Mouse (Mus musculus) heart, embryonic 11.5 days (tissue): ENCODE measurements around the gene Gm26602. TPM values are rescaled to one million over a fixed set of nuclear protein-coding genes. Genes with fewer than 3 reads are reported as not detected.

ENCODE experiments used
- ATAC-seq: fragments of 200-750 bp; cut with Nextera tagmentation; replicated peaks from 2 replicates; pipeline ENCODE4 v1.8.0; 2017; ENCODE audit warnings: moderate library complexity; ENCODE audit not compliant: insufficient number of reproducible peaks, low FRiP score, low TSS enrichment
- H3K27ac ChIP-seq: fragments of 300-500 bp; sonication (generic); 2 replicates; pipeline ENCODE4 v1.5.1; 2014; ENCODE audit warnings: mild to moderate bottlenecking, low read depth, low read length
- H3K27me3 ChIP-seq: fragments of 300-500 bp; sonication (generic); 2 replicates; pipeline ENCODE4 v1.6.1; 2014; ENCODE audit warnings: mild to moderate bottlenecking, low read length, mixed read lengths; ENCODE audit not compliant: control insufficient read depth, insufficient read depth
- H3K36me3 ChIP-seq: fragments of 300-500 bp; sonication (generic); 2 replicates; pipeline ENCODE4 v1.6.1; 2014; ENCODE audit warnings: mild to moderate bottlenecking, low read length, moderate library complexity, mixed read lengths; ENCODE audit not compliant: control insufficient read depth, insufficient read depth
- H3K4me1 ChIP-seq: fragments of 300-500 bp; sonication (generic); 2 replicates; pipeline ENCODE4 v1.6.1; 2014; ENCODE audit warnings: low read length; ENCODE audit not compliant: control insufficient read depth, insufficient read depth
- H3K4me2 ChIP-seq: fragments of 300-500 bp; sonication (generic); 2 replicates; pipeline ENCODE4 v1.6.1; 2014; ENCODE audit warnings: mild to moderate bottlenecking, moderate library complexity
- H3K4me3 ChIP-seq: fragments of 300-500 bp; sonication (generic); 2 replicates; pipeline ENCODE4 v1.5.1; 2014; ENCODE audit warnings: low read depth, low read length
- H3K9ac ChIP-seq: fragments of 300-500 bp; sonication (generic); 2 replicates; pipeline ENCODE4 v1.6.1; 2014; ENCODE audit warnings: mild to moderate bottlenecking, low read depth, low read length, moderate library complexity
- H3K9me3 ChIP-seq: fragments of 300-500 bp; sonication (generic); replicated peaks from 2 replicates; pipeline ENCODE4 v1.6.1; 2016; ENCODE audit warnings: low read length; ENCODE audit not compliant: control insufficient read depth
- WGBS: fragments of 180-500 bp; shearing (Covaris S2); extraction: QIAGEN DNeasy Blood & Tissue Kit; methylation state at CpG from one replicate; pipeline ENCODE4 v1.1.7; 2014; ENCODE audit not compliant: insufficient replicate concordance; 5-methylcytosine and 5-hydroxymethylcytosine counted together
- polyA plus RNA-seq: library from polyadenylated mRNA; unstranded; fragments of >200 nt; fragmentation: Nextera tagmentation; extraction: Ambion mirVana; gene quantifications from 2 replicates; pipeline ENCODE4 v1.2.1, GENCODE M21; 2014

The Gm26602 gene
- 8.1 TPM in 1 of 2 replicates, not detected in the other for polyA plus RNA-seq

- no peaks in the 10 kb centered on the region for H3K9me3 ChIP-seq
- no peaks in the 10 kb centered on the region for H3K27me3 ChIP-seq
- no peak for ATAC-seq
- H3K27ac ChIP-seq = no peak within 1 kb of the TSS
- no peak within 1 kb of the TSS for H3K4me3 ChIP-seq
- H3K4me1 ChIP-seq = peaks cover 16% of the 10 kb centered on the region
- H3K9ac ChIP-seq = no peak within 1 kb of the TSS
- no peak within 1 kb of the TSS for H3K4me2 ChIP-seq
- peaks cover 7% of the 10 kb centered on the region; the same call in 1 of the 2 replicates for H3K36me3 ChIP-seq
- WGBS = 90% methylated on average over 4 of the region's 4 CpGs
Measured at GRCm38 (mm10) chr10:79910556-79910955, at the start of gene Gm26602. Gm26602 (plus strand) TSS chr10:79910856.

DNA sequence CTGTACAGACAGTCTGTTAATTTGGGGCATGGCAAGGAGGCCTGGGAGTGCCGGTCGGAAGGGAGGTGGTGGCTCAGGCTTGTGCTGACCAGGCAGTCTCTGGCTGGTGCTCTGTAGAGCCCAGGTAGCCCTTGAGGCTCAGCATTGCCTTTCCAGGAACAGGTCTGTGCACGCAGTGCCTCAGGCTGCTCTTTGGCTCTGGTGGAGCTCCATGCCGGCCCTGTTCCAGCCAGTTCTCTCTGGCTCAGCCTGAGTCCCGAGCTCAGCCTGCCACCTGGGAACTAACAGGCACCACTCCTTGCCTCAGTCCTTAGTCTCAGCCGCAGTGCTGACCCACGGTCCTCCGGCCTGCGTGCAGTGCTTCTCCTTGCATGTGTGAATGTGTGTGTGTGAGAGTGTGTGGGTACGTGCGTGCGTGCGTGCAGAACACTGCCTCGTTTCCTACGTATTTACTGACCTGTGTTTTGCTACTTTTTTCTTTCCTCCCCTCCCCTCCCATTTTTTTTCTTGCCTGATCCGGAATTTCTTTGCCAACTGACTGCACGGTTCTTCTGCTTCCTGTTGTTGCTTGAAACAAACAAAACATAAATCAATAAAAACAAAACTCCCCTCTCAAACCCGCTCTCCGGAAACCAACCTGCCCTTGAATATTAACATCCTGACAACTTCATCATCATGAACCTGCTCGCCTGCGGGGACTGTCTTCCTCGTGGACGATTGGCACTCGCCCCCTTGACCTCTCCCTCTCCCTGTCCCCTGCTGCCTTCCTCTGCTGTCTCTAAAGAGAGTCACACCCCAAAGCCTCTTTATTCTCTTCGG, 49.2 kb upstream of the Gm26602 start:
- peaks cover 27% of the 10 kb centered on the region for H3K4me1 ChIP-seq
- 87% methylated on average over 25 of the region's 25 CpGs for WGBS
- H3K9ac ChIP-seq = no peak overlapping the region
- no peaks in the 10 kb centered on the region for H3K9me3 ChIP-seq
- H3K4me2 ChIP-seq = no peak overlapping the region
- H3K36me3 ChIP-seq = peaks cover 42% of the 10 kb centered on the region
- H3K27ac ChIP-seq = no peak overlapping the region
- no peak overlapping the region for H3K4me3 ChIP-seq
- H3K27me3 ChIP-seq = no peaks in the 10 kb centered on the region
- no peak for ATAC-seq

- H3K36me3 ChIP-seq = peaks cover 44% of the 10 kb centered on the region
- no peak for ATAC-seq
- H3K4me3 ChIP-seq = no peak overlapping the region
- H3K27ac ChIP-seq = no peak overlapping the region
- H3K9ac ChIP-seq = no peak overlapping the region
- no peak overlapping the region for H3K4me2 ChIP-seq
- 91% methylated on average over 23 of the region's 23 CpGs for WGBS
- H3K27me3 ChIP-seq = no peaks in the 10 kb centered on the region
- H3K4me1 ChIP-seq = peaks cover 19% of the 10 kb centered on the region
- H3K9me3 ChIP-seq = no peaks in the 10 kb centered on the region
Measured at GRCm38 (mm10) chr10:79862049-79862788, 48.4 kb upstream of the Gm26602 start.

- Histone ChIP-seq H3K36me3 (peaks cover 41% of the 10 kb centered on the region), H3K9ac (no peak overlapping the region), H3K4me1 (peaks cover 12% of the 10 kb centered on the region), H3K4me3 (no peak overlapping the region), H3K27me3 (no peaks in the 10 kb centered on the region), H3K9me3 (no peaks in the 10 kb centered on the region), H3K4me2 (no peak overlapping the region), H3K27ac (no peak overlapping the region)
- WGBS = 73% methylated on average over 10 of the region's 10 CpGs
- ATAC-seq = no peak
Measured at GRCm38 (mm10) chr10:79862925-79863324, 47.7 kb upstream of the Gm26602 start.

- 0 out of 2 replicates have a peak, but pooled peaks have one; percentile 6 for ATAC-seq
- H3K9ac ChIP-seq = no peak overlapping the region
- H3K36me3 ChIP-seq = peaks cover 36% of the 10 kb centered on the region
- no peak overlapping the region for H3K27ac ChIP-seq
- no peaks in the 10 kb centered on the region for H3K27me3 ChIP-seq
- no peak overlapping the region for H3K4me3 ChIP-seq
- 47% methylated on average over 10 of the region's 10 CpGs for WGBS
- no peaks in the 10 kb centered on the region for H3K4me1 ChIP-seq
- no peaks in the 10 kb centered on the region for H3K9me3 ChIP-seq
- no peak overlapping the region for H3K4me2 ChIP-seq
Measured at GRCm38 (mm10) chr10:79864351-79865188, 46.1 kb upstream of the Gm26602 start.

DNA sequence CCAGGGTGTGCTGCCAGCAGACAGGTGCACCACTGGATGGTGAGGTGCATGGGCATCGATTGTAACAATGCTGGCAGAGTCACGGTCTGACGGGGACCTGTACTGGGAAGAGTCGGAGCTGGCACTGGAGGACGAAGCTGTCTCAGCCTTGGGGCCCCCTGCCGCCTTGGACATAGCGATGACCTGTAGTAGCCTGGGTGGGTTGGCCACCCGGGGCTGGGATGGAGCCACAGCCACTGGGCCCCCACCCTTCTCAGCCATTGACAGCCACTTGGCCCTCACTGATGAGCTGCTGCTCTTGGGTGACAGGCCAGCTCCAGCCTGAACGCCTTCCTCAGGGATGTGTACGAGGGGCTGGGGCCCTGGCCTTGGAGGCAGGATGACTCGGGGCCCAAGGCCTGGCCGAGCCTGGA, 45.5 kb upstream of the Gm26602 start:
- no peak for ATAC-seq
- H3K9me3 ChIP-seq = no peaks in the 10 kb centered on the region
- H3K9ac ChIP-seq = no peak overlapping the region
- H3K27ac ChIP-seq = no peak overlapping the region
- no peaks in the 10 kb centered on the region for H3K4me1 ChIP-seq
- no peak overlapping the region for H3K4me2 ChIP-seq
- peaks cover 29% of the 10 kb centered on the region for H3K36me3 ChIP-seq
- 58% methylated on average over 12 of the region's 12 CpGs for WGBS
- no peaks in the 10 kb centered on the region for H3K27me3 ChIP-seq
- H3K4me3 ChIP-seq = no peak overlapping the region

- WGBS = 68% methylated on average over 19 of the region's 19 CpGs
- Histone ChIP-seq H3K36me3 (peaks cover 23% of the 10 kb centered on the region), H3K4me3 (no peak overlapping the region), H3K9ac (no peak overlapping the region), H3K27ac (no peak overlapping the region), H3K4me1 (no peaks in the 10 kb centered on the region), H3K4me2 (no peak overlapping the region), H3K27me3 (no peaks in the 10 kb centered on the region), H3K9me3 (no peaks in the 10 kb centered on the region)
- no peak for ATAC-seq
Measured at GRCm38 (mm10) chr10:79865801-79866295, 44.8 kb upstream of the Gm26602 start.

GRCm38 (mm10) chr10:79866601-79867000, 44.1 kb upstream of the Gm26602 start:
- peaks cover 17% of the 10 kb centered on the region for H3K36me3 ChIP-seq
- ATAC-seq = no peak

More at GRCm38 (mm10) chr10:79866601-79867000, 44.1 kb upstream of the Gm26602 start:
- H3K4me3 ChIP-seq = no peak overlapping the region
- H3K27me3 ChIP-seq = no peaks in the 10 kb centered on the region
- H3K9me3 ChIP-seq = no peaks in the 10 kb centered on the region
- H3K9ac ChIP-seq = no peak overlapping the region
- no peak overlapping the region for H3K4me2 ChIP-seq
- no peaks in the 10 kb centered on the region for H3K4me1 ChIP-seq
- 78% methylated on average over 11 of the region's 11 CpGs for WGBS
- no peak overlapping the region for H3K27ac ChIP-seq
